Mouse (Mus musculus) cerebellum, postnatal 36 days (tissue): ENCODE measurements at regions not wholly inside any gene's neighbourhood (a gene's known extent, or its start where the extent isn't known, plus 50 kb on each side); places are given as distances from the start of the nearest gene placed in this dataset.
A peak's percentile ranks its signal among the peaks of the same experiment; 100 is the strongest.
"Not testable (repeated sequence)": the region's sequence is repeated elsewhere in the genome, so short reads cannot be mapped to it uniquely, and the experiment has no call there.

ENCODE experiments used
- DNase-seq, 2 experiments: peaks; one replicate each; pipeline ENCODE4 v3.0.0; 2021 to 2022; ENCODE audit warnings: mixed read lengths in 2 of 2

DNA sequence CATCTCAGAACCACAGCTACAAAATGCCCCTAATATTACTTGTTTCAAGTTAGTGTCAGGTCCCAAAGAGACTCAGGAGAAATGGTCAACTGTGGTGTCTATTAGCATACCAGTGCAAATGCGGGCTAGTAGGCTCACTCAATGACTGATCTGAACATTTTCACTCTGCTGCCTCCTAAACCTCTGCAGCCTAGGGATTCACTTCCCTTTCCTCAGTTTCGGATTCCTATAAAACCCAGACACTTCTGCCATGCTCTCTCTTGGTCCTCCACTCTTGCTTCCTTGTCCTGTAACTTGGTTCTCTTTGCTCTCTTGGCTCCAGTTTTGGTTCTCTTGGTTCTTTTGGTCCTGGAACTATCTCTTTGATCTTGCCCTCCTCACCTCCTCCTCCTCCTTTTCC lies 206.3 kb upstream of the Spef2 start:
- DNase-seq, result no peak

DNA sequence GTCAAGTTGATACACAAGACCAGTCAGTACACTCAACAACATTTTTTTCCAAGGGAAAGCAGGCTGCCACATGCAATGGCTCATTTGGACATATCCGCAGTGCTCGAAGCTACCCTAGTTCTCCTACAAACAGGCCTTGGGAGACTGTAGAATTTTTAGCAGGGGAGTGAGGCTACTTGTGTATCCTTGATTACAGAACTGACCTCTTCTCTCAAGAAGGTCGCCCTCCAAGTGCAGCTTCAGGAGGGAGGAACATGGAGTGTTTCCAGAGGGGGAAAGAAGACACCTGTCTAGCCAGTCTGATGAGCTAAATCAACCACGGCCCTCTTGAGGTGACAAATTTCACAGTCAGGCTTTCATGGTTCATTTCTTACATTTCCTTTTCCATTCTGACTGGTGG lies 202.0 kb upstream of the Prlr start:
- DNase-seq, result no peak

DNA sequence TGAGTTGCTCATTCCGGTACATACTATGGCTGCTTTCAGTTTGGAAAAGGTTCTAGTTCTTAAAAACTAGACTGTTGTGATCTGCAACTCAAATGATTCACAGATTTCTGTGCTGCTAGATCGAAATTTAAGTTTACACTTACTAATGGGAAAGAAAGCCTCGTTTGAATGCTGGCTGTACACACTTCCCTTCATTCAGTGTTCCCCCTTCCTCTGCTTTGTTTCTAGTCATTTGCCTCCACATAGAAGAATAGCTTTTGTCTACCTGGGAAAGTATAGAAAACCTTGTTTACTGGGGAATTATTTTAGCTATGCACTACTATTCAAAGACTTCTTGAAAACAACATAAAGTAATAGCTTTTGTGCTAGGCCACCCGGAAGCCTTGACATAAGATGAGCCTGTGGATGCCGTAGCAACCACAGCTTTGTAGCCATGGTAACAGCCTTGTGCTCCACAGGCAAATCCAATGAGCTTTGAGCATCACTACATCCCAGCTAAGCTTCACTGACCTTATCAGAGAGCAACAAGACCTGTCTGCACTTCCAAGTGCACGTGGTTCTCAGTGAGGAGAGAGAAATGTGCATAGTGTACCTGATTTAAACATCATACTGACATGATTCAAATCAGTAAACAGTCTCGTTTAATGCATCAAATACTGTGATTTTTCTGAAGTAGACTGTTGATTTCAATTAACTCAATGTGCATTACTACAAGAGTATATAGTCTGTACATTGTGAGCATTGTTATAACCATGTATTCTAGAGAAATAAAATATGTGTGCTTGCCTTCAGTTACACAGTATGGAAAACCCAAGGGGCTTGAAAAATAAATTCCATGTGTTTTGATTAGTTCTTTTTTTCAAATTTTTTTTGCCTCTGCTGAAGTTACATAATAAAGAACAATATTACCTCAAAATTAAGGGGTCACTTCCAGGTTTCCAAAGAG lies 165.5 kb upstream of the Prlr start:
- DNase-seq, result no peak

DNA sequence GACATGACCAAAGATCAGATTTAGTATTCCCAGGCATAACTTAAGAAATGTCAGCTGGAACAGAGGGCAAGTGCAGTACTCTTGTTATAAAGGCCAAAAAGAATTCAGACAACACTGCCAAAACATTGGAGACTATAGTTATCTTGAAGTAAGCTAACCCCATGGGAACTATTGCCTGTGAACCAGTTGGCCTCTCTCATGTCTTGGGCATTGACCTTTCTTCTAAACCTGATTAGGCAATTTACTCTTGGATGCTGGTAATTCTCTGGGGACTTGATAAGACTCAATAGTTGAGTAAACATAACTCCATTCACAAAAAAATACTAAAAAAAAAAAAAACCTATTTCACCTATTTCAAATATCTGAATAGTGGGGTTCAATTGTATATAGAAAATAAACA lies 159.8 kb upstream of the Prlr start:
- no peak for DNase-seq

DNA sequence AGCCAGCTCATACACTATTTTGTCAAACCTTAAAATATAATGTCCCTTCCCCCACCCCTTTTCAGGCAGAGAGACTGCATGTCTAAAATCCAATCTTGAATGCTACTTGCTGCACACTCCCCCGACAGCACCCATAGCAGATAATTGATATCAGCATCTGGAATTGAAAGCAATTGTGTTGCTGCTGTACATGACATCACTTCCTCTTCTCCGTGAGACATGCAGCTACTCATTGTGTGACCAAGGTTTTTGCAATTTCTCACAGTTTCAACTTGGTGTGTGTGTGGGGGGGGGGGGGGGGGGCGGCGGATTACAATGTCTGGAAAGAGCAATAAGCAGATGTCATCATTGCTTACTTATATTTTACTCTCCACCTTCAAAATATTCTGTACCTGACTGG lies 147.1 kb upstream of the Prlr start:
- DNase-seq, result no peak

DNA sequence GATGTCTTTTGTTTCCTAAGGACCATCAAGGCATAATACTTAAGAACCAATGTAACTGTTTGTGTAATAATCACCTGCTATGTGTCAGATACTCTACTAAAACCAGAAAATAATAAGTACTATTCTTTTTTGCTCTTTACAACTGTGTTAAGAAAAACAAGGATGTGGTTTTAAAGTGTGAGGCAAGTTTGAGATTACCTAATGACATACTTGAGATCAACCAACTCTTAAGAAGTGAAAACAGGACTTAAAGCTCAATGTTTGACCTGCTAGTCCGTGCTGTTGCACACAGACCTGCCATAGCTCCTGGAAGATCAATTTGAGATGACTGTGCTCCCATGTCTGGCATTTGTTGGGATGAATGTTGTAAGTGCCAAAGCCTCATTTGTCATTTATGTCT lies 141.5 kb upstream of the Prlr start:
- DNase-seq, result no peak

DNA sequence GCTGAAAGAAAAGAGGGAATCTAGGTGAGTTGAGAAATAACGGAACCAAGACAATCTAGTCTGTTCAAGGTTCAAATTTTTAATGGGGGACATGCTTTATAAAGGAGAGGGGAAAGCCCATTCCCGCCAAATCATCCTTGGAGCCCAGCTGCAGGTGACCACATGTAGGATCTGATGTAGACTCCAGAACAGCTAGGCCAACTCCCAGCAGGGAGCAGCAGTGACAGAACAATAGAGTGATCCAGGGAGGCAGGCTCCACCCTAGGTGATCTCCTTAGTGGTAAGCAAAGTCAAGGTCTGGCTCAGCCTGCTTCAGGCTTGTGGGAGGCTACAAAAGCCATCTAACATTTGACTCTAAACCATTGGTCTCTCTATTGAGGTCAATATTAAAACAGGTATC lies 140.5 kb upstream of the Prlr start:
- not testable (repeated sequence) for DNase-seq

DNA sequence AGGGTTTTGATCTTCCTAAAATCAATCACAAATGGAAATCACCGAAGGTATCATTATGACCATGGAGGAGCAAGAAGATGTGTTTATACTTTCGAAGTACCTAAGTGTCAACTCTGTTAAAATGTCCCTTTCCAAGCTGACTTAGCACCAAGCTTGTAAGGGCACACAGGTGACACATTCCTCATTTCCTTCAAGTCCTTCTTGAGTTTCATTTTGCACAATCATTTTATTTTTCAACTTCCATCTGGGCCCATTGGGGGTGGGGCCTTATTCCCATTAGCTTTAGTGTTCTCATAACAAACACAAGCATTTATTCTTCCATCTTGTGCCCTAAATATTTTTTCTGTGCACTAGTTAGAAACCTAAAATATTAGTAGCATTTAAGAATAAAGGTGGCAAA lies 103.5 kb upstream of the Prlr start:
- DNase-seq, result no peak

DNA sequence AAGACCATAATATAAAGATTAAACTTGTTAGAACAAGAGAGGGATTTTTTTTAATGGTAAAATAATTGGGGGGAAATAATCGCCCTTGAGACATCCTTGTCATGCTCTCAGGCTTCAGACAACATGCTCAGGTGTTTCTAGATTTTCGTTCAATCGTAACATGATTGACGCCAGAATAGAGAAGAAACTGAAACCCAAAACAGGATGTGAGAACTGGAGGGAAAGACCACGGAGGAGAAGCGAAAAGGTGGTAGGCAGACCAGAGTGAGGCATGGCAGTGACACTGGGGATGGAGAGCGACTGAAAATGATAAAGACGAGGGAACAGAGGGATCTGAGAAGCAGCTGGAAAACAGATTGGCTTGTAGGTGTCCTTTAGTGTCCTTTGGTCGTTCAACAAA lies 102.1 kb upstream of the Prlr start:
- no peak for DNase-seq

DNA sequence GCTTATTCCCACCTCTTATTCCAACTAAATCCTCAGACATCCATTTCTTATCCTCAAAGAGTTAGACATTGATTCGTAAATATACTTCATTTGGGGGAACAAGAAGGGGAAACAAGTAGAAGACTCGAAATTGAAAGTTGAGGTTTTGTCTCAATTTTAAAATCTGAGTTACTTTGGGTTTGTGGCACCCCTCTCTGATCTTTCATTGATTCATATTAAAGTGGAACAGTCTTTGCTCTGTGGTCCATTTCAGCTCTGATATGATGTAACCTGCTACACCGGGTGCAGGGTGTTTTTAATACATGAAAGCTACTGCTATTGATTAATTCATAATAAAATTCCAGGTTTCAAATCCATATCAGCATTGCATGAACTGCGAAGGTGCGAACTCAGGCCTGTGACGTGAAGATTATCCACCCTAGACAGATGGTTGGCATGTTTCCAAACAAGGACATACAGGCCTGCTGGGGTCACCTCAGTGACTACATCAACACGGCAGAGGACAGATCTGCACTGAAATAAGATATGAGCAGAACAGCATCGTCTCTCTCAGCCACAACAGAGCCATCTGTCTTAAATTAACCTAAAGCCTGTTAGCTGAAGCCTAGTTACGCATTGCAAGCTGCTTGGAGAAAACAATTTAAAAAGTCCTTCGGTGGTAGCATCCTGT lies 101.5 kb upstream of the Prlr start:
- DNase-seq, result peak in 1 of 2 experiments; percentile 8

DNA sequence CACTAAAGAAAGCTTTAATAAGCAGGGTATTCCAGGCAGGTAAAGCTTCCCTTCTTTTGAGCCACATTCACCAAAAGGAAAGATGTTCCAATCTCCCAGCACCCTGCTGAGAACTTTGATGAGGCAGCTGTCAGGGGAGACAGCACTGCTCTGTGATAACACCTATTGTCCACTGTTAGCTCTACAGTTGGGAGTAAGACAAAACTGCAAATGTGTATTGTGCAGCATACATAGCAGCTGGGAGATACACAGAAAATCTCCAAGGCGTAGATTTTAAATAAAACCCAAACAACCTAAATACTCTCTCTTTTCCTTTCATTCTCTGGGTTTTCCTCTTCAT lies 101.0 kb upstream of the Prlr start:
- peak; percentile 6 for DNase-seq

DNA sequence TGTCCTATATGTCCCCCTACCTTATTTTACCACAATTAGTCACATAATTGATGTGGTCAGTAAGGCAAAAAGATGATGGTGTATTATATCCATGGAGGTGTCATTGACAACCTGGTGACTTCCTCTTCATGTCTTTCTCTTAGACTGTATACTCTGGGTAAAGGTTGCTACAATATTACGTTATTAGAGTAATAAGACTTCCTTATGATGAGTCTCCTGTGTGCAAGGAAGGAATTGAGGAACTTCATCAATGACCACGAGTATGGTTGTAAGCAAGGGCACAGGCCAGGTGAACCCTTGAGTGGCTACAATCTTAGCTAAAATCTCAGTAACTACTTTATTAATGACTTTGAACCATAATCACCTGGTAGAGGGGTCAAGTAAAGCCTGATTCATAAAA lies 98.6 kb upstream of the Prlr start:
- DNase-seq, result no peak

DNA sequence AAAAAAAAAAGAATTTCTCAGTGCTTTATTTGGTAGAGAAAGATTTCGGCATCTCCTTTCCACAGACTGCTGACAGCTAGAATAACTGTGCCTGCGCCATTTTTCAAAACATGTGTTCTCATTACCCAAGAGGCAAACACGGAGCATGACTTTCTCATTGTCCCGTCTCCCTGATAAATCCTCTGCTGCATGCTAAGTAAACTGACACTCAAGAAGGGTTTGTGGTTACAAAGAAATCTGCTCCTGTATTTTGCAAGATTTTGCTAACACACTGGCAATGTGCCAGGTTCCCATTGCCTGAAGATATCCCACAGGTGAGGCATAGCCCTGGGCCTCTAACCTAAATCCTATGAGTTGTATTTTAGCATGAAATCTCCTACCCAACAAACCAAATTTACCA lies 97.5 kb upstream of the Prlr start:
- DNase-seq, result no peak

DNA sequence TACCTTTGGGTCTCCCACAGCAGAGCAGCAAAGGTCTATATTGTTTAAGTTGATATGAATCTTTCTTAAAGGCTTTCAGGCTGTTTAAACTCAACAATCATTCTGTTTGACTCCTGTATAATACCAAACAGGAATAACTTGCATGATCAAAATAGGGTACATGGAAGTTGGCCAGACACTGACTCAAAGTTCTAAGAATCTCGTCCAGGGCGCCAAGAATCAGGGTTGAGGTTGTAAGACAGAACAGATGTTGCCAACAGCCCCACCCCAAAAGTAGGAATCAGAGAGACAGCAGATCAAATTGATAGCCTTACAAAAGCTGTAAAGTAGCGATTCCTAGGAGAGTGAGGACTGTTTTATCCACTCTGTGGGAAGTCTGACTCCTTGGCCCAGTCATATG lies 88.3 kb upstream of the Prlr start:
- DNase-seq, result no peak

DNA sequence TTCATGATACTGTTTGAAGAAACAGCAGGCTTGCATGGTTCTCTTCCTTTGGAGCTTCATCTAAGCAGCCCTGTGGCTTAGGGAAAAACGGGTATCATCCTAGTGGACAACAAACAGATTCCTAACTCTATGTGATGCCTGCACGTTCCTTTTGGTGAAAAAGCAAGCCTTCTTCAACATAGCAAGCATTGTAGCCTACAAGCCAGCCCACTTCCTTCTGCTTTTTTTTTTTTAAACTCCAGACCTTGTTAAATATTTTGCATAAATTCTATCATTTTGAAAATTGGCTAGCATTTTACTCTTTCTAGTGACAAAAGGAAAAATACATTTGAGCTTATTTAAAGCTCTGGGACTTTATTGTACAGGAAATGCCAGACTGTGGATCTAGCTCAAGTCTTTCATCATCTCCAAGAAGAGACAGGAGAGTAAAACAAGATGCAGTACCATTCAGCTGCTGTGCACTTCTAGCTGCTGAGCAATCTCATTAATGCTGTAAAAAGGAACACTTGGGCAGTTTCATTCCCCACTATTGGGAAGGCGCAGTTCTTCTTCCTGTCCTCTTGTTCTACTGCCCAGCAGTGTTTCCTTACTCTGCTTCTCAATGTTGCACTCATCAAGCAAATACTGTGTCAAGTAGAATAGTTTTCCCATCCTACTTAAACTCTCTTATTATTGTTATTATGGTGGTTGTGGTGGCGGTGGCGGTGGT lies 86.5 kb upstream of the Prlr start:
- no peak for DNase-seq

DNA sequence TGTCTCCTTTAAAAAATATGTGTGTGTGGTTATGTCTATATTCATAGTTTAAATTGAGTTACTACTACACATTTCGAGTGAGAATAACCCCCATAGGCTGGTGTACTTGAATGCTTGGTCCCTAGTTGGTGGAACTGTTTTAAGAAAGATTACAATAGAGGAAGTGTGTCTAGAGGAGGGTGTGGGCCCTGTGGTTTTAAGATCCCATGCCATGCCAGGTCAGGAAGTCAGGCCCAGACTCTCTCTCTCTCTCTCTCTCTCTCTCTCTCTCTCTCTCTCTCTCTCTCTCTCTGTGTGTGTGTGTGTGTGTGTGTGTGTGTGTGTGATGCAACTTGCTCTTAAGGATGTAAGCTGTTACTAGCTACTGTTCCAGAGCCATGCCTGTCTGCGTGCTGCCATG lies 73.7 kb upstream of the Prlr start:
- DNase-seq, result no peak

DNA sequence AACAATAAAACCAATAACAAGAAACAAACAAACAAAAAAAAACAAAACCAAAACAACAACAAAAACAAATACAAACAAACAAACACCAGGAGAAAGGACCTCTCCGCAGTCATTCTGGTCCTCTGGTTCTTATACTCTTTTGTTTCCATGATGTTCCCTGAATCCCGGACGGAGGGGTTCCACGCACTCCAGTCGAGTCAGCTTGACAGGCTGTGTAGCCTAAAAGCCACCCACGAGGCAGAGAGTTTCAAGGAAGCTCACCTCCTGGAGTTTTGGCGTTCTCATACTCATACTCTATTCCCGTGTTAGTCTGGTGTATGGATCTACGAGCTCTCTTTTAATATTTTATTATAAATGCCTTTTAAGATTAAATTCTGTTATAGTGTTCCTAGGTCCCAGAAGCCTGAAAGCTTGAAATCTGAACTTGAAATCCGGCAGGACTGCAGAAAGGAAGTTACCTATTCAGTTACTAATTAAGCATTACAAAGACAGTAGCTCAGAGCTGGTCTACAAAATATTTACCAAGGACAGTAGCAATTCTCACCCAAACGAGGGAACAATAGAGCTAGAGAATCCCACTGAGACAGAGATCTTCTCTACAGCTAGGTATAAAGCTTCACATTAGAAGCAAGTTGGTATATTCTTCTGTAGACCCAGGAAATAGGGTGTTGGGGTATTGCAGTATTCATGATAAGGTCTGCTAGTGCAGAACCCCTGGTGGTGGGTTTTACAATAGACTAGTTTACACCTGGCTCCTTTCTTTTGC lies 71.6 kb upstream of the Prlr start:
- not testable (repeated sequence) for DNase-seq

DNA sequence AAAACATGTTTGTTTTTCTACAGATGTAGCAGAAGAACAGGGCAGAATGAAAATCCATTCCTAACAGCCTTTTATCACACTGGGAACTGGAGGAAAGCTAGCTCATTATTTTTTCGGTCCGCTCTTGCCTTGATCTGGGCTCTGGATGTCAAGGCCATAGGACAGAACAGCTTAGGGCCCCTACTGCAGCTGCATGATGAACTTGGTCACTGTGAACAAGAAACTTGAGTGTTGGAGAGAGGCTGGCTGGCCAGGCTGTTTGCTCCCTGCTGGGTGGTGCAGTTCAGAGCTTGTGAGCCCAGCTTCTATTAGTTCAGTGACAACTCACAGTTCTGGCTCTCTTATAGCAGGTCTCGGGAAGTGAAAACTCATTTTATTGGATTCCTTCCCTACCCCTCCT lies 70.2 kb upstream of the Prlr start:
- no peak for DNase-seq
